Mouse (Mus musculus) testis, postnatal 14 days (tissue): Measurements from ENCODE around the gene Papolb.

Experiments
- DNase-seq: peaks from one replicate; pipeline ENCODE4 v3.0.0; 2021; ENCODE audit warnings: low spot score

Gene Papolb

GRCm38 (mm10) chr5:142518973-142519372 is 10.9 kb downstream of the Papolb start:
- no peak for DNase-seq

DNA sequence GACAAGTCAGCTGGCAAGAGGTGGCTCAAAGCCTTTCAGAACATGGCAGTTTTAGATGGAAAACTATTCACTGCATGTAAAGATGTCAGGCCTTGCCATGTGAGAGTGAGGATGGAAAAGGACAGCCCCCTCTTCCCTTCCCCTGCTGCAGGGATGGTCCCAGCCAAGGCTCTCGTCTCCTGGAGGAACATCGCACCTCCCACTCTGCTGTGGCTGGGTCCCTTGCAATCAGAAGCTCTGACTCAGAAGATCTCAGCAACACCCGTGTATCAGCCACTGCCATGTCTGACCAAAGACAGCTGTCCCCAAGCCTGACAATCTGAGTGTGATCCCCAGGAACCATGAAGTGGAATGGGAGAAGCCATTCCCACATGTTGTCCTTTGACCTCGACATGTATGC is 17.8 kb downstream of the Papolb start:
- DNase-seq = no peak

GRCm38 (mm10) chr5:142510061-142510414 is 19.8 kb downstream of the Papolb start:
- DNase-seq = no peak

DNA sequence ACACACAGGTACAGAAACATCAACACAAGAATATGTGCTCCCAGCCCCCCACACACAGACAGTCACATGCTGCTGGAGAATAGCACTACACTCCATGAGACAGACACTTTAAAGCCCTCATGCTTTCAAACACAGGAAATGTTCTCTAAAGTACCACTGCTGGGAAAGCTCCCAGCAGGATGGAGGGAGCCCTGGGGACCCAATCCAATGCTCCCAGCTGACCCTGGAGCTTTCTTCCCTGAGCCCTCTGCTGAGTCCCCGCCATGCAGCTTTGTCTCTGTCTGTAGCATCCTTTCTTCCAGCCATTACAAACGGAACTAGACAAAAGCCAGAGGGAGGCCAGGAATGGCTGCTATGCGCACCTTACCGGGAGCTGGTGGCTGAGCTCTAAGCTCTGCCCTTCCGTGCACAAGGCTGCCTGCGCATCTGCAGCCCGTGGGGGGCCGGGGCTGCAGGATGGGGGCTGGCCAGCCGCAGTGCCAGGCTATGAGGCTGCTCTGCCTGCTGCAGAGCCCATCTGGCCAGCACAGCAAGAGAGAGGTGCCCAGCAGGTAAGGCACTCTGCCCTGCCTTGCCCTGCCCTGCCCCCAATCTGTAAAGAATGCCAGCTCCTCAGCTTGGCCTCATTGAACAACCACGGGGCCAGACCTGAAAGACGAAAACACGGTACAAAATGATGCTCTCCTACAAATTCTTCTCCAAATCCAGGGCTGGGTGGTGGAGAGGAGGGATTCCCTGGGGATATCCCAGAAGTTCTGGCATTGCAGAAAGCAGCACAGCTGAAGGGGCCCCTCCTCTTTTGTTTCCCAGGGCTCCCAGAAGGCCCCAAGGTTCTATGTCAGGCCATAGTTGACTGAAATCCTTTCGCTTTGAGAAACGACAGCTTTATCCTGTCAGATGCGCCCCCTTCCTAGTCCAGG is 20.5 kb downstream of the Papolb start:
- DNase-seq = no peak

GRCm38 (mm10) chr5:142505695-142506423 is 24.0 kb downstream of the Papolb start:
- no peak for DNase-seq

DNA sequence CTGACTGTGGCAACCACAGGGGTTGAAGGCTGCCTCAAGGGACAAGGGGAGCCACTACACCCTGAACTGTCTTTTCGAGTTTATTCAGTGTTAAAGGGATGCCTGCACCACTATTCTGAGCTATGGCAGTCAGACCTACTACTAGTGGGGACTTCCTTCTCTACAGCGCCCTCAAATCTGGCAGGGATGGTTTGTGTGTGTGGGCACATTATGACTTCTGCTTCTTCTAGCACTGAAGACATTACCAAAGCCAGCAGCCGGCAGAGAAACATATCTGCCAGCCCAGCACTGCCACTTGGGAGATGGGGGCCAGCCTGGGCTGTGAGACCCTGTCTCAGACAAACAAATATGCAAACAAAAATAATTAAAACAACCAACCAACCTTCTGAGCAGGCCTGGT is 25.7 kb downstream of the Papolb start:
- DNase-seq = no peak

GRCm38 (mm10) chr5:142502414-142502813 is 27.5 kb downstream of the Papolb start:
- peak; percentile 64 for DNase-seq

- no peak for DNase-seq
These were observed 29.0 kb downstream of the Papolb start for GRCm38 (mm10) chr5:142500918-142501317.

DNA sequence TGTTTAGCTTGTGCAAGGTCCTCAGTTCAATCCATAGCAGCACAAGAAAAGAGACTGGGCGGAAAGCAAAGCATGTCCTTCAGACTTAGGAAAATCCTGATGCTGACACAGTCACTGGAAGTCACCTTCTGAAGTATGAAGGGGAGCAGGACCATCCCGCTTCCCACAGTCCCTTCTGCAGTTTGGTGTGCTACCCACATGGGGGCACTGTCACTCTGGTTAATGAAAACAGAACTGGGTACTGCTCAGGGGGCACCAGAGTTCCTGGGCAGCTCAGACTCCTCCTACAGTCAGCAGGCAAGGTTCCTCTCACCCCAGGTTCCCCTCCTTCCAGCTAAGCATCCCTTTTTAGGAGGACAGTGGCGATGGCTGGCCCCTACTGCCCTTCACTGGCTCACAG is 30.9 kb downstream of the Papolb start:
- DNase-seq = no peak

DNA sequence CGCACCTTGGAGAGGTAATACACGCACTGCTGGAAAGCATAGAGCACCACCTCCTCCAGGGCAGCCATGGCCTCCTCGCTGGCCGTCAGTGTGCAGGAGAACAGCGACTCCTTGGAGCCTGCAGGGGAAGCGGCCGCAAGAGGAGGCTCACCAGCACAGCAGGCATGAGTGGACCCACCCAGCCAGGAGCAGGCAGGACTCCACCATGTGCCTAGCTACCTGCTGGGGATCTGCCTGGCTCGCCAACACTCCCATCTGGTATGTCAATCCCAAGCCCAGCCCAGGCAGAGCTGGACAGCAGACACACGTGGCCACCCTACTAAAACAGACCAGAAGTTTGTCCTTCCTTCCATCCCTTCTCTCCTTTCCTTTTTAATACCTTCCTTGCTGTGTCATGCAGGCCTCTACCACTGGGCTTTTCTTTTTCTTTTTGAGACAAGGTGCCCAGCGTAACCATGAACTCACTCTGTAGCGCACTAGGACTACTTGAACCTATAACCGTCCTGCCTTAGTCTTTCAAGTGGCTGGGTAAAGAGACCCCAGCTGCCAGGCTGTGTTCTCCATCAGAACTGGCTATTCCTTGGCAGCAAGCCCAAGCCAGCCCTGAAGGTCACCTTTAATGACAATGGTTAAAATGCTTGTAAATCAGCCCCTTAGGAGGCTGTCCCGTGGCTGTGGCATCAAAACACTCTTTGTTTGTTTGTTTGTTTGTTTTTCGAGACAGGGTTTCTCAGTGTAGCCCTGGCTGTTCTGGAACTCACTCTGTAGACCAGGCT is 34.4 kb downstream of the Papolb start:
- DNase-seq = no peak

- DNase-seq = no peak
These were observed 36.6 kb downstream of the Papolb start for GRCm38 (mm10) chr5:142493307-142493706.

DNA sequence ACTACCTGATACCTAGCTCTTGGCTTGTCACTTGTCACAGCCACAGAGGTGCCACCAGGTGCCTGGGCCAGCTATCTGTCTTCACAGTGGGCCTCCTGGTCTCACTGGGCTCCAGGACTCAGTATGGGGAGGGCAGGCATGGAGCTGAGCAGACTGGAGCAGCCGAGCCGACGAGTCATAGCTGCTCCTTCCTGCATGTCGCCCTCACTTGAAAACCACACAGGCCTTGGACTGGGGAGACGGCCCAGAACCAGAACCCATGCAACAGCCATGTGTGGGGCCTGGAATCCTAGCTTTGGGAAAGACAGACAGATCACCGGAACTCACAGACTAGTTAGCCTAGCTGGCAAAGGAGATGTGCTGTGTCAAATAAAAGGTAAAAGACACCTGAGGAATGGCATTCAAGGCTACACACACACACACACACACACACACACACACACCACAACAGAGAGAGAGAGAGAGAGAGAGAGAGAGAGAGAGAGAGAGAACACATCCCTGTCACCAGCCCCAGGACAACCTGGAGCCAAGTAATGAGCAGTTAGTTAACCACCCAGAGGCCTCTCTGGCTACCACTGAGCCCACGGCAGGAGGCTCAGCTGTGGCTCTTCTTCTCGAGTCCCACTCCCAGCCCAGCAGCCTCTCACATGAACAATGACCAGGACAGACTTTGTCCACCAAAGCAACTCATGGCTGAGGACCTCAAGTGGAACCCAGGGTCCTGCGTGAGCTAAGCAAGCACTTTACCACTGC is 39.7 kb downstream of the Papolb start:
- no peak for DNase-seq

DNA sequence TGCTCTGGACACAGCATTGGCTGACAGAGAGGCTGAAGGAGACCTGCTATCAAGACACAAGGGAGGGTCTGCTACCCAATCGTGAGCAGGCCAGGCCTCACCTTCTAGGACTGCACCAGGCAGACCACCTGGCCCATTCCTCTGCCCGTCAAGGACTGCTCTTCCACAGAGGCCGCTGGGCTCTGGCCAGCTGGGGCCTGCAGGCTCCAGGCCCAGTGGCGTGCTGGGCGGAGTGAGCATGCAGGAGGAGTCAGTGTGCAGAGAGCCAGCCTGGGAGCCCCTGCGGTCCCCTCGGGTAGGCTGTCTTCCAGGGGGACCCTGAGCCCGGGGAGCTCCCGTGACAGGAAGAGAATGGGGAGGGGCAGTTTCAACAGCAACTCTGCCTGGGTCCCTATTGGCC is 43.2 kb downstream of the Papolb start:
- no peak for DNase-seq

DNA sequence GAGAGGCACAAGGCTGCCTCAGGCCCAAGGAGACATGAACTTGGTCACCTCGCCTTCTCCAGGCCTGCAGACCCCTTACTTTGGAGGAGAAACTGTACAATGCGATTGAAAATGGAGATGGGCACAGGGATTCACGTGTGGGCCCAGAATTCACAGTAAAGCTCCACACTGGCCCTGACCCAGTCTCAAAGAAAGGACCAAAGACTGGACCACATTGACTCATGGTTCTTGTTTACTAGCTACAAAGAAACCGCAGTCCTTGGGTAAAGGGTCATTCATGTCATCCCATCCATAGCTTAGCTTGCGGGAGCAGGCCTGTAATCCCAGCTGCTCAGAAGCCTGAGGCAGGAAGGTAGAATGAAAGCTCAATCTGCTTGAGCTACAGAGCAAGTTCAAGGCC is 46.3 kb downstream of the Papolb start:
- no peak for DNase-seq

DNA sequence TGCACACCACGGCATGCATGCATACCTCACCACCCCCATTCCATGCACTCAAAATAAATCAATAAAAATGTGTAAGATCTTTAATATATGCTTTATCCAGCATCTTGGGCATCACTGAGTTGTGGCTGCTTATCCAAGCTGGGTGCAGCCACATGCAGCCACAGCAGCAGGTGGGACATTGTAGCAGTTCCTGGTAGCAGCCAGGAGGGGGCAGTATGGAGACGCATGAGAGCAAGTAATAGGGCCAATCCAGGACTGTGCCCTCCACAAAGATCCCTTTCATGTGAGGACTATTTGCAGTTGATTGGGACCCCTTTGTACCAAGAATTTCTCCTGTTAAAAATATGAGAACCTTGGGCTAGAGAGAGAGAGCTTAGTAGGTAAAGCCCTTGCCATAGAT is 47.4 kb downstream of the Papolb start:
- no peak for DNase-seq

DNA sequence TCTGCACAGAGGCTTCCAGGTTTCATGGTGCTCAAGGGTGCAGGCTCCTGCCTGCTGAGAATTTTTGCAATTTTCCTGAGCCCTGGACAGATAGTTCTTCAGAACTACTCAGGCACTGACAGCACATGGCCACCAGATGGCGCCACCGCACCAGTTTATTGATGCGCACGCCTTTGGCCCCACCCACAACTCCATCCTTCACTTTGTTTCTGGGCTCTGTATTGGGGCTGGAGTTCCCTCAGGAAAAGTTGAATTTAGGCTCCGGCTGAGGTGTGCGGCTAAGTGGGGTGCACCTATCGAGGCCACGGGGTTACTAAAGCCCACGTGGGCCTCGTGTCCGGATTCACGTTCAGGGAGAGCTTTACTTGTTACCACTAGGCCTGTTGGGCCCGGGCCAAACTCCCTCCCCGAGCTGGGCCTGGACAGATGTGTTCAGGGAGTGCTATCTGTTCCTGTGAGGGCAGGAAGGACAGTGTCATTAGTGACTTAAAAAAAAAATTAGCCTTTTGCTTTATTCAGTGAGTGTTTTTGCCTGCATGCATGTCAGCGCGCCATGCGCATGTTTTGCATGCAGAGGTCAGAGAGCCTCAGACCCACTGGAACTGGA is 50.9 kb downstream of the Papolb start:
- DNase-seq = peak; percentile 75

- DNase-seq = no peak
These were observed 51.8 kb downstream of the Papolb start for GRCm38 (mm10) chr5:142477866-142478615.

DNA sequence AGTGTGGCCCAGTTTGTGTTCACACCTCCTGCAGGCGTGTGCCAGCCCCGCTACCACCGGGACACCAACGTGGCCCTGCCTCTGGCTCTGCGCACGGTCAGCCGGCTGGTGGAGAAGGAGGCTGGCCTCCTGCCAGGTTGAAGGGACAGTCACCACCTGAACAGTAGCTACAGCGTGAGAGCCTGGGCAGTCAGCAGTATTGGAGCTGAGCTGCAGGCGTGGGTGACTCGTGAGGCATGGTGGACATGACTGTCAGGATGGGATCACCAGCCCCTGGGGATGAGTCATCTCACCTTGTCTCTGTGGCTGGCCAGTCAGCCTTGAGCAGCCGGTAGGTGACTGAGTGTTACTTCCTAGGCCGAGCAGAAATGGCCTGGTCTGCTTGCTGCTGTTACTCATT is 52.5 kb downstream of the Papolb start:
- DNase-seq = peak; percentile 40
